Mouse (Mus musculus): Measurements from ENCODE around the gene Golt1b. TPM values are rescaled to one million over a fixed set of nuclear protein-coding genes. Genes with fewer than 3 reads are reported as not detected.

The Golt1b gene
- total and polyA plus RNA-seq, 2 experiments from 2014 or later, result 58.5 to 72.0 TPM

- WGBS, result 92% methylated on average over 9 of the region's 9 CpGs
- no peaks in the 10 kb centered on the region for H3K27me3 ChIP-seq (ENCODE audit: insufficient read depth, low read length)
- H3K36me3 ChIP-seq (ENCODE audit: insufficient read depth), result no peaks in the 10 kb centered on the region
- TF ChIP-seq CTCF (IDR thresholded peaks at IDR 0.05; ENCODE audit: low read depth), result no peak
- no peak overlapping the region for H3K9ac ChIP-seq
- no peak overlapping the region for H3K4me2 ChIP-seq (ENCODE audit: low read depth)
- ATAC-seq, result no peak
- H3K27ac ChIP-seq (ENCODE audit: low read depth, low read length), result no peak overlapping the region
- H3K4me1 ChIP-seq (ENCODE audit: insufficient read depth), result 0 out of 2 replicates have a peak, but pooled peaks cover 12% of the 10 kb centered on the region
- no peak overlapping the region for H3K4me3 ChIP-seq (ENCODE audit: low read depth, low read length)
- no peaks in the 10 kb centered on the region for H3K9me3 ChIP-seq (ENCODE audit: low read length)
- DNase-seq, result no peak
Measured at GRCm38 (mm10) chr6:142384521-142384920, 2.5 kb upstream of the Golt1b start.

DNA sequence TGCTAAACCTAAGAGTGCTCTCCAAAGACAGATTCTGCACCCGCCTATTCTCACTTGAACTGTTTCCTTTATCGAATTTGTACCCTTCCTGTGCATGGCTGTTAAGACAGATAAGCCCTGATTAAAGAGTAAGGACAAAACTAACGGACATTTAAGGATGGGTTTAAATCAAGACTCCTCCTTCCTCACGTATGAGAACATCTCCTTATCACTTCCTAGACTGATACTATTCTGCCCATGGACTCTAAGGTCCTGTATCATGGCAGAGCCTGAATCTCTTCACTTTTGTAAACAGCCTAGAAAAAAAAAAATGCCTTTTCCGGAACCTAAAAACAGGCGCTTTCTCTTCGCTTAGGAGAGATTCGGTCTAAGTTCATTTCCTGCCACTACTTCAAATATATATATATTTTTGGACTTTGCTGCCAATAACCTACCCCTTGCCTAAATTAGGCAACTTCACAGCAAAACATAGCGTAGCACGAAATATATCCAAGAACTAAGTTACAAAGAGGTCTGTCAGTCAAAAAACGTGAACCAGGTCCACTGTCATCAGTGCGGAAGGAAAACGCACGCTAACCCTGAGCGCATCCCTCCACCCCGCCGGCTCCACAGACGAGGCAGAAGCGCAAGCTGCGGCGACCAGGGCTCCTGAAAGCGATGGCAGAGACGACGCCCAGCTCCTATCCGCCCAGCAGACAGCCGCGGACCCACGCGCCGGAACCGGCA lies 573 bp upstream of the Golt1b start:
- no peak for TF ChIP-seq CTCF (IDR thresholded peaks at IDR 0.05; ENCODE audit: low read depth)
- H3K27me3 ChIP-seq (ENCODE audit: insufficient read depth, low read length), result no peaks in the 10 kb centered on the region
- WGBS, result 6% methylated on average over 31 of the region's 31 CpGs
- peak overlapping the region; percentile 70 for H3K9ac ChIP-seq
- DNase-seq, result no peak
- H3K4me2 ChIP-seq (ENCODE audit: low read depth), result peak overlapping the region; percentile 81
- H3K4me3 ChIP-seq (ENCODE audit: low read depth, low read length), result peak overlapping the region; percentile 96
- H3K4me1 ChIP-seq (ENCODE audit: insufficient read depth), result 0 out of 2 replicates have a peak, but pooled peaks cover 12% of the 10 kb centered on the region
- peak overlapping the region; percentile 5; the same call in 1 of the 2 replicates for H3K27ac ChIP-seq (ENCODE audit: low read depth, low read length)
- no peaks in the 10 kb centered on the region for H3K36me3 ChIP-seq (ENCODE audit: insufficient read depth)
- no peaks in the 10 kb centered on the region for H3K9me3 ChIP-seq (ENCODE audit: low read length)
- peak; percentile 73; the same call in 1 of the 2 replicates for ATAC-seq

GRCm38 (mm10) chr6:142387755-142388271 lies 792 bp downstream of the Golt1b start:
- H3K9me3 ChIP-seq (ENCODE audit: low read length), result no peaks in the 10 kb centered on the region
- 21% methylated on average over 8 of the region's 8 CpGs for WGBS
- 0 out of 2 replicates have a peak, but pooled peaks cover 12% of the 10 kb centered on the region for H3K4me1 ChIP-seq (ENCODE audit: insufficient read depth)
- ATAC-seq (no peak), DNase-seq (peak; percentile 4)
- no peaks in the 10 kb centered on the region for H3K36me3 ChIP-seq (ENCODE audit: insufficient read depth)
- no peak for TF ChIP-seq CTCF (IDR thresholded peaks at IDR 0.05; ENCODE audit: low read depth)
- peak overlapping the region; percentile 81 for H3K4me2 ChIP-seq (ENCODE audit: low read depth)
- H3K27ac ChIP-seq (ENCODE audit: low read depth, low read length), result no peak overlapping the region; the same call in 1 of the 2 replicates
- peak overlapping the region; percentile 96 for H3K4me3 ChIP-seq (ENCODE audit: low read depth, low read length)
- H3K9ac ChIP-seq, result peak overlapping the region; percentile 70
- H3K27me3 ChIP-seq (ENCODE audit: insufficient read depth, low read length), result no peaks in the 10 kb centered on the region

- ATAC-seq, result no peak
- peaks cover 7% of the 10 kb centered on the region; the same call in 1 of the 2 replicates for H3K36me3 ChIP-seq (ENCODE audit: insufficient read depth)
- 83% methylated on average over 2 of the region's 2 CpGs for WGBS
- no peak for DNase-seq
- no peak overlapping the region for H3K9ac ChIP-seq
- no peaks in the 10 kb centered on the region for H3K9me3 ChIP-seq (ENCODE audit: low read length)
- TF ChIP-seq CTCF (IDR thresholded peaks at IDR 0.05; ENCODE audit: low read depth), result no peak
- H3K4me2 ChIP-seq (ENCODE audit: low read depth), result no peak overlapping the region
- 0 out of 2 replicates have a peak, but pooled peaks cover 12% of the 10 kb centered on the region for H3K4me1 ChIP-seq (ENCODE audit: insufficient read depth)
- no peak overlapping the region for H3K4me3 ChIP-seq (ENCODE audit: low read depth, low read length)
- no peaks in the 10 kb centered on the region for H3K27me3 ChIP-seq (ENCODE audit: insufficient read depth, low read length)
- H3K27ac ChIP-seq (ENCODE audit: low read depth, low read length), result no peak overlapping the region
Measured at GRCm38 (mm10) chr6:142389101-142389500, 2.1 kb downstream of the Golt1b start.

- Histone ChIP-seq H3K9ac (no peak overlapping the region), H3K9me3 (ENCODE audit: low read length) (no peaks in the 10 kb centered on the region), H3K27ac (ENCODE audit: low read depth, low read length) (no peak overlapping the region), H3K36me3 (ENCODE audit: insufficient read depth) (peaks cover 25% of the 10 kb centered on the region), H3K4me3 (ENCODE audit: low read depth, low read length) (no peak overlapping the region), H3K4me1 (ENCODE audit: insufficient read depth) (0 out of 2 replicates have a peak, but pooled peaks cover 8% of the 10 kb centered on the region), H3K4me2 (ENCODE audit: low read depth) (no peak overlapping the region), H3K27me3 (ENCODE audit: insufficient read depth, low read length) (no peaks in the 10 kb centered on the region)
- DNase-seq, result no peak
- no peak for TF ChIP-seq CTCF (IDR thresholded peaks at IDR 0.05; ENCODE audit: low read depth)
- WGBS, result 94% methylated on average over 5 of the region's 5 CpGs
- no peak for ATAC-seq
Measured at GRCm38 (mm10) chr6:142392312-142392711, 5.3 kb downstream of the Golt1b start.

DNA sequence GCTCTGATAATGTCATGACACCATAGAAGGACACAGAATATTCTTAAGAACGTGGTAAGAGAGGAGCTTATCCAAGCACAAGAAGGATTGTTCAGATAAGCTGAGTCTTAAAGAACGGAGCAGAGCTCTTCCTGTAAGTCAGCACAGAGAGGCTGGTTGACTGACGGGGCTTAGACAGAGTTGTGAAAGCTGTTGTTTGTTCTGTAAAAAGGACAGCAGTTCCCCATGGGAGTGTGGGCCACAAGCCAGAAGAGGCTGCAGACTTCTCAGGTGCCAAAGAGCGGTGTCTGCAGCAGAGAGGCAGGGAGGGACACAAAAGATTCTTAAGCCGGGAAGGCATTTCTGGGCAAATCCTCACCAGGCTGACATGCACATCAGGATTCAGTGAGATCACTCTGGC lies 7.6 kb downstream of the Golt1b start:
- no peak for TF ChIP-seq CTCF (IDR thresholded peaks at IDR 0.05; ENCODE audit: low read depth)
- Histone ChIP-seq H3K4me2 (ENCODE audit: low read depth) (no peak overlapping the region), H3K36me3 (ENCODE audit: insufficient read depth) (peaks cover 25% of the 10 kb centered on the region), H3K4me1 (ENCODE audit: insufficient read depth) (no peaks in the 10 kb centered on the region), H3K27ac (ENCODE audit: low read depth, low read length) (no peak overlapping the region), H3K9ac (no peak overlapping the region), H3K4me3 (ENCODE audit: low read depth, low read length) (no peak overlapping the region), H3K27me3 (ENCODE audit: insufficient read depth, low read length) (no peaks in the 10 kb centered on the region), H3K9me3 (ENCODE audit: low read length) (no peaks in the 10 kb centered on the region)
- 70% methylated on average over 5 of the region's 5 CpGs for WGBS
- DNase-seq (no peak), ATAC-seq (no peak)

DNA sequence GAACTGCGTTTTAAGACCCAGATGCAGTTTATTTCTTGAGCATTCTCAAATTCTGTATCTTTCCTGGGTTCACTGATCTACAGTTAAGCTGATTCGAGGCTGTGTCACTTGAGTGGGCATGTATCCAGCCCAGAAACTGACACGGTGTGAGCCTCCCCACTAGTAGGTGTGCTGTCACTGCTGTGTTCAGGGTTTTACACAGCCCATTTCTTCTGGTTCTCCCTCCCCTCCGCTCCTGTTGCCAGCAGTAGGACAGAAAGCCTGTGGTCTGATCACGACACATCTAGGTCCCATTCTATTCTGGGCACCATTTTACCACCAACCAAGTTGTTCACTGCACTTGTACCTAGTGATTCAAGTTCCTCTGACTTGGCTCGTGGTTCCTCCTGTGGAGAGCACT lies 8.7 kb downstream of the Golt1b start:
- no peak overlapping the region for H3K4me2 ChIP-seq (ENCODE audit: low read depth)
- TF ChIP-seq CTCF (IDR thresholded peaks at IDR 0.05; ENCODE audit: low read depth), result no peak
- WGBS, result 93% methylated on average over 6 of the region's 6 CpGs

More for the DNA sequence above, 8.7 kb downstream of the Golt1b start:
- H3K9ac ChIP-seq, result no peak overlapping the region
- H3K4me3 ChIP-seq (ENCODE audit: low read depth, low read length), result no peak overlapping the region
- no peak for ATAC-seq
- no peaks in the 10 kb centered on the region for H3K9me3 ChIP-seq (ENCODE audit: low read length)
- H3K36me3 ChIP-seq (ENCODE audit: insufficient read depth), result peaks cover 32% of the 10 kb centered on the region
- H3K27me3 ChIP-seq (ENCODE audit: insufficient read depth, low read length), result no peaks in the 10 kb centered on the region
- no peak overlapping the region for H3K27ac ChIP-seq (ENCODE audit: low read depth, low read length)
- DNase-seq, result no peak
- H3K4me1 ChIP-seq (ENCODE audit: insufficient read depth), result no peaks in the 10 kb centered on the region

Data from forebrain, postnatal 0 days (tissue).